Mouse (Mus musculus): ENCODE data around the gene Zscan12. TPM values are rescaled to one million over a fixed set of nuclear protein-coding genes. Genes with fewer than 3 reads are reported as not detected.

The Zscan12 gene
- polyA plus RNA-seq (2015; fragmentation: Nextera tagmentation; extraction: Ambion mirVana), result 11.0 and 12.7 TPM in 2 replicates

DNA sequence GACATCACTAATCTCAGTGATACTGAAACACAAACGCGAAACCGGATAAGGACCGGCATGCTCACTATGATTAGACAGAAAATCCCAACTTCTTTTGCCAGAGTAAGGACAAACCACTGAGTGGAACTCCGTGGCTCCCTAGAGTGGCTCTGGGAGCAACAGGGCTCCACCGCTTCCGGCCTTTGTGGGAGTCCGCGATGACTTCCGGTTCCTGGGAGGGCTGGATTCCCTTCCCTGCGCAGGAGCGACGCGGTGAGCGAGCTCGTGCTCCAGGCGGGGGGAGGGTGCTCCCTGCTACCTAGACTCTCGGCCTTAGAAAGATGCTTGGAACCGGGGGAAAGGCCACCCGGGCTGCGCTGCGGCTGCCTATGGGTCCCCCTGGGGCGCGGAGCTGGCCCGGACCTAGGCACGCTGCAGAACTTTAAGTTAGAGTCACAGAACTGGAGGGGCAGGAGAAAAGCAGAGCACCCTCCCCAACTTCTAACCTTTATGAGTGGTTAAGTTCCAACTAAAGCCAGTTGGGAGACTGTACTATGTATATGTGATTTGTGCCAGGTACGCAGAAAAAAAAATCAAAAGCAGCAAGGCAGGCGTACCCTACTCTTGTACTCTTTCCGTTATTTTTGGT lies at the start of gene Zscan12:
Gene Zscan12, plus strand, starts transcription at position 200 of the 628 bp plus-strand sequence.
- H3K27me3 ChIP-seq, result no peaks in the 10 kb centered on the region

DNA sequence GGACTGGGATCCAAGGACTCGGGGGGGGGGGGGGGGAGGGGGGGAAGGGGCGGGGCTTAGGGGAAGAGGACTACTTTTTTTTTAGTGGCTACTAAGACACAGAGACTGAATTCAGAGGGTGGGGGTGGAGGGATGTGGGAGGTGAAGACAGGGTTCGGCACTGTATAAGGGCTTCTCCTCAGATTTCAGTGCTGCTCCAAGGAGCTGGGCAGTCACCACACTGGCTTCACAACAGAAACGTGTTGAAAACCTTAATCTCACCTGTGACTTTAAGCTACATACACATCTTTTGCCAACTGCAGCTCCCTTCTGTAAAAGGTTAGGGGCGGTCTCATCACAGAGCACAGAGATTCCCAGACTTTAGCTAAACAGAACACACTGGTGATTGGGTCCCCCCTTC lies 49.8 kb upstream of the Zscan12 start:
- Histone ChIP-seq H3K27me3 (no peaks in the 10 kb centered on the region), H3K4me3 (no peak overlapping the region), H3K9ac (no peak overlapping the region), H3K36me3 (no peaks in the 10 kb centered on the region), H3K4me2 (no peak overlapping the region), H3K4me1 (replicated peaks) (no peaks in the 10 kb centered on the region), H3K9me3 (no peaks in the 10 kb centered on the region), H3K27ac (replicated peaks) (no peak overlapping the region)
- WGBS, result 40% methylated on average over 4 of the region's 5 CpGs
- no peak for ATAC-seq (ENCODE audit: low FRiP score, low read depth)

More for the DNA sequence above, at the start of gene Zscan12:
- Histone ChIP-seq H3K4me2 (peak within 1 kb of the TSS; percentile 67), H3K9ac (peak within 1 kb of the TSS; percentile 85), H3K36me3 (peaks cover 9% of the 10 kb centered on the region), H3K4me3 (peak within 1 kb of the TSS; percentile 80), H3K27ac (replicated peaks) (peak within 1 kb of the TSS; percentile 69; the same call in 1 of the 2 replicates), H3K4me1 (replicated peaks) (peaks cover 27% of the 10 kb centered on the region), H3K9me3 (no peaks in the 10 kb centered on the region)
- peak; percentile 100 for ATAC-seq (ENCODE audit: low FRiP score, low read depth)
- under 1% methylated on average over 29 of the region's 29 CpGs for WGBS

DNA sequence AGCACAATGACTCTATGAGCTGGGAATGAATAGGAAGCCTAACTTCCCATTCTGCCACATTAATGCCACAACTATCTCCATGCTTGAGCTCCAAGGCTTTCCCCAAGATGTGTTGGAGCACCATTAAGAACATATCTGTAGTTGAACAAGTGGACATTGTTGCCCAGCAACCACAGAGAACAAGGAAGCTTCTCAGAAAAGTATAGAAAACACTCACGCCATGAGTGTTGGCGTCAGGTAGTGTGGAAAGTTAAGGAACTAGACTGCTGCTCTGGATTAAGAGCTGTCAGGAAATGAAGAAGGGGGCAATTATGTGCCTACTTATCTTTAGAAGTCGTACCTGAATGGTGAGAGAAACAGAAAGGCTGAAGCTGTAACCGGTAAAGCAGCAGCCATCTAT lies 48.7 kb upstream of the Zscan12 start:
- 88% methylated on average over 4 of the region's 4 CpGs for WGBS
- H3K4me3 ChIP-seq, result no peak overlapping the region
- no peaks in the 10 kb centered on the region for H3K9me3 ChIP-seq
- H3K9ac ChIP-seq, result no peak overlapping the region
- no peaks in the 10 kb centered on the region for H3K36me3 ChIP-seq
- ATAC-seq (ENCODE audit: low FRiP score, low read depth), result no peak
- no peaks in the 10 kb centered on the region for H3K4me1 ChIP-seq (replicated peaks)
- H3K27ac ChIP-seq (replicated peaks), result no peak overlapping the region
- no peak overlapping the region for H3K4me2 ChIP-seq
- 0 out of 2 replicates have a peak, but pooled peaks cover 3% of the 10 kb centered on the region for H3K27me3 ChIP-seq

DNA sequence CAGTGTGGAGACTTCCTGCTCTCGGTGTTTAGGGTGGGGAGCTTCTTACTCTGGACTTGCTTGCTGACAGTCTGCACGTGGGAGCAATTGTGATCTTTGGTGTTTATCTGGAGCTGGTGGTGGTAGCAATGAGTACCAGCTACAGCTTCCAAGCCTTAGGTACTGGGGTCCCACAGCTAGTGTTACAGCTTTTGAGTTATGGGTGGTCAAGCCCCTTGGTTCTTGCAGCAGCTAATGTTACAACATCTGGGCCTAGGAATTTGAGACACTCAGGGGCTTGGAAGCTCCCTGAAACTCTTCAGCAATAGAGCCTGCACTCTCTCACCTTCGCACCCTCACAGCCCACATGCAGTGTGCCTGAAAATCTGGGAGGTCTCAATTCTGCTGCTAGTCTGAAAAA lies 42.4 kb upstream of the Zscan12 start:
- ATAC-seq (ENCODE audit: low FRiP score, low read depth), result no peak
- Histone ChIP-seq H3K9ac (no peak overlapping the region), H3K4me3 (no peak overlapping the region), H3K9me3 (no peaks in the 10 kb centered on the region), H3K4me2 (no peak overlapping the region), H3K36me3 (no peaks in the 10 kb centered on the region), H3K27me3 (peaks cover 7% of the 10 kb centered on the region), H3K4me1 (replicated peaks) (no peaks in the 10 kb centered on the region), H3K27ac (replicated peaks) (no peak overlapping the region)
- WGBS, result 77% methylated on average over 3 of the region's 3 CpGs

DNA sequence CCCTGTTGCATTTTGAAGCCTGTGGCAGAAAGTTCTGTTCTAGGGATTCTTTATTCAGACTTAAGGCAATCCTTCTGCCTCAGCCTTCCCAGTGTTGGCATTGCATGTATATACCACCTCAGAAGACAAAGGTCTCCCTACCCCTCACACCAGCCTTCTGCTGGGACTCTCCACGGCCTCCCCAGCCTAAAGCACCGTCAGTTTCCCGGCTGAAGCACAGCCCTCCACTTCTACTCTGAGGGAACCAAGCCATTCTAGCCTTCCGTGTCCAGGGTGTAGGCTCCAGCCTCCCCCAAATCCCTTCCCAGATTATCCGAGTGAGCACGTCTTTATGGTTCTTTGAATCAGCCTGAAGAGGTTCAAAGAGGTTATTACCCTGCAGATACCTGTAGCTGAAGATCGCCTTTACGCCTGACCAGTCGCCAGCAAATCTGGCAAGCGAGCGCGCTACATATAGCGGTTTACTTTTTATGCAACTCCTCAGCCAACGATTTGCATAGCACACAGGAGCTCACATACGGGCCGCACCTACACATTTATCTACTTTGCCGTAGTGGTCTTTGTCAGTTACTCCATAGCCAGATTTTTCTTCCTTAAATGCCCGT lies 40.6 kb upstream of the Zscan12 start:
- peak; percentile 24; the same call in 1 of the 2 replicates for ATAC-seq (ENCODE audit: low FRiP score, low read depth)
- Histone ChIP-seq H3K4me1 (replicated peaks) (0 out of 2 replicates have a peak, but pooled peaks cover 3% of the 10 kb centered on the region), H3K36me3 (no peaks in the 10 kb centered on the region), H3K4me2 (peak overlapping the region; percentile 51), H3K4me3 (peak overlapping the region; percentile 37), H3K9ac (peak overlapping the region; percentile 5; the same call in 1 of the 2 replicates), H3K27ac (replicated peaks) (no peak overlapping the region), H3K9me3 (no peaks in the 10 kb centered on the region), H3K27me3 (peaks cover 7% of the 10 kb centered on the region)
- 3% methylated on average over 18 of the region's 18 CpGs for WGBS

DNA sequence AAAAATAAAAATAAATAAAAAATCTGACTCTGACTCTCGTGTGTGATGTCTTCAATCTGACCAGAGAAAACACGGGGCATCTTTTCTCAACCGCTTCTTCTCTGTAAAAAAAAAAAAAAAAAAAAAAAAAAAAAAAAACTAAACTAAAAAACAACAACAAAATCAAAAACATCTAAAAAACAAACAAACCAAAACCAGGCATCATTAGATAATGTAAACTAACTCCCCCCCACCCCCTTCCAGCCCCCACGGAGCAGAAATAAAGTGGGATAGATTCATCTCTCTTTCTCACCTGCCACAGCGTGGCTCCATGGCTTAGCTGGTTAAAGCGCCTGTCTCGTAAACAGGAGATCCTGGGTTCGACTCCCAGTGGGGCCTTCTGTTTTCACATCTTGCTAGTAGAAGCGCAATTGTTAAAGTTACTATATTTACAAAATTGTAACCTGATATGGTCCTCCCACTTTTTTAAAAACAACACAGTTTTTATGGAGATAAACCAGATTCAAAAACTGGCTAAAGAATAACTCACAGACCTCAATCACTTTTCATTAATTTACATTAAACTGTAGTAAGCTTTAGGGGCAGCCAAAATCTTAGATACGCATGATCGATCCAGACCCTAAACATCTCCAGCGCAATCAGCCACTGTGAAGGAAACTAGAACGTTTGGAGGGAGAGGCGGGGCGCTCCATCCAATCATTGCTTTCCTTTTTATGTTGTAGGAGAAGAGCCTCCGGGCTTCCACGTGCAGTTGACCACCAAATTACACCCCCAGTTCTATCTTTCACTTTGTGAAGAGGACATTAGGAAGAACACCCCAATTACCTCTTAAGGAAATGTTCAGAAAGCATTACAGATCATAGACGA lies 39.9 kb upstream of the Zscan12 start:
- Histone ChIP-seq H3K4me1 (replicated peaks) (peaks cover 11% of the 10 kb centered on the region), H3K27ac (replicated peaks) (no peak overlapping the region), H3K9me3 (no peaks in the 10 kb centered on the region), H3K36me3 (no peaks in the 10 kb centered on the region), H3K4me2 (peak overlapping the region; percentile 51), H3K27me3 (peaks cover 7% of the 10 kb centered on the region), H3K4me3 (peak overlapping the region; percentile 37), H3K9ac (peak overlapping the region; percentile 5; the same call in 1 of the 2 replicates)
- 13% methylated on average over 18 of the region's 18 CpGs for WGBS
- no peak for ATAC-seq (ENCODE audit: low FRiP score, low read depth)

DNA sequence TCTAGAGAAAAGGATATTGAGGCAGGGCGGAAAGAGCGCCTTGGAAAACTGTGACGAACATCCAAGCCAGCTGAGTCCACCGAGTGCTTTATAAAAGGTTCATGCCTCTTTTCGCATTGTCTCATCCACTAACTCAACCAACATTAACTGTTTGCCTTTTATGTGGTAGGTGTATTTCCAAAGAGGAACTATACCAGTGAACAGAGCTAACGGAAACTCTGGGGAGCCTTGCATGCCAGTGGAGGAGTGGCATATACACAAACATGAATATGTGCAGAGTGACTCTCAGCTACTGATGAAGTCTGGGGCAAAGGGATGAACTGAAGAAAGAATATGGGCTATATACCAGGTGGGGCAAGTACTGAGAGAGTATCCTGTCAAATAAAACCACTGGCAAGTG lies 39.2 kb upstream of the Zscan12 start:
- Histone ChIP-seq H3K4me3 (peak overlapping the region; percentile 37), H3K27ac (replicated peaks) (no peak overlapping the region), H3K9ac (no peak overlapping the region), H3K27me3 (peaks cover 11% of the 10 kb centered on the region), H3K9me3 (no peaks in the 10 kb centered on the region), H3K36me3 (no peaks in the 10 kb centered on the region), H3K4me1 (replicated peaks) (peaks cover 13% of the 10 kb centered on the region), H3K4me2 (peak overlapping the region; percentile 51)
- ATAC-seq (ENCODE audit: low FRiP score, low read depth), result no peak
- WGBS, result 71% methylated on average over 6 of the region's 6 CpGs

DNA sequence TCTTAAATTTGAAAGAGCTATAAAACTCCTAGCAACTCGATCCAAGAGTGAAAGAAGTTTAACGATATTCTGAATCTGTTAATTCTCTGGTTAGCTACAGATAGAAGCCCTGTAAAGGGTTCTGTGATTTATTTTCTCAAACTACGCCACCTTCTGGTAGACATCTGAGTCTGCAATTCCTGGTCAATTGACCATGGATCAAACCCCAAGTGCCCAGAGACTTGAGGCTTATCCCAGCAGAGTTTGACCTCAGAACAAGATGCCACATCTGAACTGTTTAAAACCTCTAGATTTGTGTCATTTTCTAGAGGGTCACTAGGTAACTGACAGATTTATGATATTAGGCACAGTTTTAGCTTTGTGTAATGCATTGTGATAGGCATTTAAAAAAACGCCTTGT lies 36.4 kb upstream of the Zscan12 start:
- no peak overlapping the region for H3K9ac ChIP-seq
- H3K27ac ChIP-seq (replicated peaks), result no peak overlapping the region
- H3K4me2 ChIP-seq, result peak overlapping the region; percentile 60
- peaks cover 9% of the 10 kb centered on the region for H3K27me3 ChIP-seq
- 14% methylated on average over 4 of the region's 4 CpGs for WGBS
- H3K4me3 ChIP-seq, result peak overlapping the region; percentile 43
- no peaks in the 10 kb centered on the region for H3K9me3 ChIP-seq
- no peaks in the 10 kb centered on the region for H3K36me3 ChIP-seq
- peaks cover 13% of the 10 kb centered on the region for H3K4me1 ChIP-seq (replicated peaks)
- ATAC-seq (ENCODE audit: low FRiP score, low read depth), result 0 out of 2 replicates have a peak, but pooled peaks have one; percentile 38

DNA sequence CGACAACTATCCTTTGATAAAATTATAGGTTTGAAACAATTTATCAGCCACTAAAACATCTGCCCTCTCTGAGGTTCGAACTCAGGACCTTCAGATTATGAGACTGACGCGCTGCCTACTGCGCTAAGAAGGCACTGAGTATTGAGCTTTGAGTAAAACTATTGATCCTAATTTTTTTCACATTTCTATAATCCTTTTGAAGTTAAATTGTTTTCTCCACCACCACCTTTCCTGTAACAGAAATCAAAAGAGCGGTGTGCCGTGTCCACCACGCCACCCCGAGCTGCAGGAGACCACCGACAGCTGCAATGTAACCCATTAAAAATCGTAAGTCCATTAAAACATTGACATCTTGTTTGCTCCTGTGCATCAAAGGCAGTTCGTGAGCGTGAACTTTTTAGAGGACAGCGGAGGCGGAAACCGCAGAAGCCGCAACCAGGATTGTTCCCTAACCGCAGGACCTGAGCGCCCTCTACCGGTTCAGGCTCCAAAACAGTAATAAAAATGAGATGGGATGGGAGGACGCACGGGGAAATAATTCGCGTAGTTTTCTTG lies 35.9 kb upstream of the Zscan12 start:
- Histone ChIP-seq H3K4me1 (replicated peaks) (peaks cover 13% of the 10 kb centered on the region), H3K27me3 (peaks cover 9% of the 10 kb centered on the region), H3K27ac (replicated peaks) (no peak overlapping the region), H3K4me3 (peak overlapping the region; percentile 43), H3K36me3 (no peaks in the 10 kb centered on the region), H3K9me3 (no peaks in the 10 kb centered on the region), H3K4me2 (peak overlapping the region; percentile 60), H3K9ac (0 out of 2 replicates have a peak overlapping the region, but pooled peaks have one; percentile 9)
- WGBS, result under 1% methylated on average over 24 of the region's 24 CpGs
- ATAC-seq (ENCODE audit: low FRiP score, low read depth), result peak; percentile 78; the same call in 1 of the 2 replicates

DNA sequence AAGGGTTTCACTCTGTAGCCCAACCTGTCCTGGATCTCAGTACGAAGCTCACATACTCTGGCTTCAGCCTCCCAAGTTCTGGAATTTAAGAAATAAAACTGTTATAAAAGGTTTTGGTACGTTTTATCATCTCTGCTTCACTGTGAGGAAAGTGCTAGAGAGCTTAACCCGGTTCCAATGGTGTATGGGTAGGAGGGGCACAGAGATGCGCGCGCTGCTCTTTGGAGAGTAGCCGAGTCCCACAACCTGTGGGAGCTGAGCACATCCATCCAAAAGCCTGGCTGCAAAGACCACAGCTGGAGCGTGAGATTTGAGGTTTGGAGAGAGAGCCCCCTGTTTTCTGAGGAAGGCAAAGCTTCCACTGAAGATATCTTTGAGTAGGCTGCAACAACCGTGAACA lies 35.2 kb upstream of the Zscan12 start:
- 0 out of 2 replicates have a peak overlapping the region, but pooled peaks have one; percentile 9 for H3K9ac ChIP-seq
- ATAC-seq (ENCODE audit: low FRiP score, low read depth), result peak; percentile 54; the same call in 1 of the 2 replicates
- H3K4me1 ChIP-seq (replicated peaks), result peaks cover 13% of the 10 kb centered on the region
- peak overlapping the region; percentile 43 for H3K4me3 ChIP-seq
- no peak overlapping the region for H3K27ac ChIP-seq (replicated peaks)
- H3K4me2 ChIP-seq, result peak overlapping the region; percentile 60
- H3K27me3 ChIP-seq, result peaks cover 9% of the 10 kb centered on the region
- H3K9me3 ChIP-seq, result no peaks in the 10 kb centered on the region
- WGBS, result 2% methylated on average over 9 of the region's 9 CpGs
- H3K36me3 ChIP-seq, result no peaks in the 10 kb centered on the region

DNA sequence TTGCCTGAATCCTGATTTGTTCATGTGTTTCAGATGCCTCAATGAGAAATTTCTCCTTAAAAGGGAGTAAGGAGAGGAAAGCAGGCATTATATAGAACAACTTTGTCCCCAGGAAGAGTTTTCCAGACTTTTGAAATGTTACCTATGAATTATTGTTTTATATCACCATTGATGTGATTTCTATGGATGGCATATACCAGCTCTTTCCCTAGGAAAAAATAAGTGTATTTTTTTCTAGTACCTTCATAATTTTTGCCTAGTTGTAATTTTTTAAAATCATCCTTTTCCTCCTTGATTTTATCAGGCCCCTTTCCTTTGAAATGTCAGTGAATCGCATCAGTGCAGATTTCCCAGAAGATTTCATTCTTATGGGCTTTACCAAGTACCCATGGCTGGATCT lies 16.0 kb upstream of the Zscan12 start, which contains the start of gene Olfr1367:
Gene Olfr1367, plus strand, starts transcription at position 301 of the 400 bp plus-strand sequence.
- no peak for ATAC-seq (ENCODE audit: low FRiP score, low read depth)
- no peak within 1 kb of the TSS for H3K4me3 ChIP-seq
- 96% methylated on average over 1 of the region's 1 CpGs for WGBS
- no peak within 1 kb of the TSS for H3K4me2 ChIP-seq
- H3K27ac ChIP-seq (replicated peaks), result no peak within 1 kb of the TSS
- H3K27me3 ChIP-seq, result no peaks in the 10 kb centered on the region
- H3K9me3 ChIP-seq, result no peaks in the 10 kb centered on the region
- no peak within 1 kb of the TSS for H3K9ac ChIP-seq
- H3K36me3 ChIP-seq, result no peaks in the 10 kb centered on the region
- H3K4me1 ChIP-seq (replicated peaks), result no peaks in the 10 kb centered on the region
